ENCODE assay signal across 8 mouse cellular contexts in the genomic region with DNA sequence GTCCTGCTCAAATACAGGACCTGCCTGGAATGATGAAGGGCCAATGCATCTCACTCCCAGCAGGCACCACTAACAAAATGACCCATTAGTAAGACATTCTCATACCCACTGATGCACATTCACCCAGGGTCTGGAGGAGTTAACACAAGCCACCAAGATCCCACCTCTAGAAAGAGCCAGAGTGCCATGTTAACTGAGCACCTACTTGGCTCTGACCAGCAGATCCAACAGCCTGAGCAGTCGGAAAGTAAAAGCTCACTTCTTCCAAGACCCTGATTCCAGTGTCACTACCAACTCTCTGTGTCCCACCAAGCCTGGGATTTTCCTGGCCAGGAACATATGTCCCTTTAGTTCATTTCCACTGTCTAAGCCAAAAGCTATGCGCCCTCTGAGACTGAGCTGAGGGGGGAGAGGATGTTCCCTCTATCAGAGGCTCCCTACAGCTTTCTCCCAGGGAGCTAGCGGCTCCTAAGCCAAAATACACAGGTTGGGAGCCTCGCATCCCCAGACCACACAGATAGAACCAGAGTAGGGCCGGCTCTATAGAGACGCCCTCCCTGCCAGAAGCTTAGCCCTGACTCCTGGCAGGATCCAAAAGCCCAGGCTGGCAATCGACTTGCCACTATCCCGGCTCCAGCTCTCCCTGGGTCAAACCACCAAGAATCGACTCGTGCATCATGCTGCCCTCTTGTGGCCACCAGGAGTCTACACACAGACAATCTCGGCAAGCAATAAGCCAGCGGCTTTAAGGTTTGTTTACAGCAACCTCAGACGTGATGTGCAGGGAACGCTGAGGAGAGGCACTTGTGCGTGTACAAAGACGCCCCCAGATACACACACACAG.
DNase-seq lines count a peak whose midpoint lies in the region; ATAC-seq and TF ChIP-seq lines count a peak whose summit lies in the region.

No protein-coding gene starts in this region.

- ATAC-seq in hindbrain, embryonic 15.5 days (ENCODE audit: low FRiP score, low read depth): peak; percentile 75
- peak; percentile 69 for ATAC-seq in midbrain, embryonic 13.5 days

- H3K9me3 ChIP-seq in hindbrain, embryonic 15.5 days: no peaks in the 10 kb centered on the region
- H3K9me3 ChIP-seq in midbrain, embryonic 13.5 days: no peaks in the 10 kb centered on the region

- peaks cover 23% of the 10 kb centered on the region for H3K4me1 ChIP-seq in hindbrain, embryonic 15.5 days (replicated peaks)
- peaks cover 16% of the 10 kb centered on the region for H3K4me1 ChIP-seq in midbrain, embryonic 13.5 days (replicated peaks)

- H3K36me3 ChIP-seq in hindbrain, embryonic 15.5 days: no peaks in the 10 kb centered on the region
- H3K36me3 ChIP-seq in midbrain, embryonic 13.5 days: no peaks in the 10 kb centered on the region
- no peaks in the 10 kb centered on the region for H3K36me3 ChIP-seq in splenic B cell, adult 2 months (ENCODE audit: control insufficient read depth, insufficient read depth, low read length, poor library complexity, severe bottlenecking)

- H3K4me2 ChIP-seq in hindbrain, embryonic 15.5 days: peak overlapping the region; percentile 43
- H3K4me2 ChIP-seq in midbrain, embryonic 13.5 days (replicated peaks): peak overlapping the region; percentile 38

- 16% methylated on average over 16 of the region's 16 CpGs for WGBS in hindbrain, embryonic 15.5 days
- WGBS in midbrain, embryonic 13.5 days: 13% methylated on average over 16 of the region's 16 CpGs

- no peaks in the 10 kb centered on the region for H3K27me3 ChIP-seq in hindbrain, embryonic 15.5 days
- H3K27me3 ChIP-seq in midbrain, embryonic 13.5 days: peaks cover 8% of the 10 kb centered on the region; the same call in 1 of the 2 replicates
- H3K27me3 ChIP-seq in splenic B cell, adult 2 months (ENCODE audit: control insufficient read depth, insufficient read depth, low read length, poor library complexity, severe bottlenecking): no peaks in the 10 kb centered on the region

- H3K9ac ChIP-seq in hindbrain, embryonic 15.5 days: no peak overlapping the region
- peak overlapping the region; percentile 24 for H3K9ac ChIP-seq in midbrain, embryonic 13.5 days (replicated peaks)

- DNase-seq in left cerebral cortex, adult 2 months (ENCODE audit: extremely low spot score in 1 of 2, low spot score in 2 of 2): peak; percentile 66 to 73
- no peak for DNase-seq in left cerebral cortex, adult 11 months (ENCODE audit: low spot score)
- peak; percentile 90 for DNase-seq in cerebellum, adult 8-10 months
- peak; percentile 75 for DNase-seq in forelimb bud, embryonic 11.5 days (ENCODE audit: low read depth, low spot score)
- DNase-seq in left cerebral cortex, postnatal 14 days (ENCODE audit: low spot score in 2 of 2): peak; percentile 59 to 78
- peak; percentile 54 for DNase-seq in splenic B cell, adult 2 months (ENCODE audit: low read depth, low spot score)

- no peak overlapping the region for H3K27ac ChIP-seq in left cerebral cortex, adult 2 months
- H3K27ac ChIP-seq in hindbrain, embryonic 15.5 days (replicated peaks): no peak overlapping the region
- no peak overlapping the region for H3K27ac ChIP-seq in midbrain, embryonic 13.5 days

- peak; percentile 90 for TF ChIP-seq CTCF in left cerebral cortex, adult 2 months (IDR thresholded peaks at IDR 0.05)

- intact Hi-C loops in left cerebral cortex, adult 2 months (cut with DNase I): loop anchor here (1.0 kb wide), 1 partner anchor 198 kb away; no protein-coding TSS in a partner anchor
- intact Hi-C loops in left cerebral cortex, postnatal 14 days (cut with DNase I): no loop called here

- H3K4me3 ChIP-seq in left cerebral cortex, adult 2 months: peak overlapping the region; percentile 12
- H3K4me3 ChIP-seq in hindbrain, embryonic 15.5 days: 0 out of 2 replicates have a peak overlapping the region, but pooled peaks have one; percentile 4
- H3K4me3 ChIP-seq in midbrain, embryonic 13.5 days (replicated peaks): no peak overlapping the region; the same call in 1 of the 2 replicates
